Mouse (Mus musculus) intestine, embryonic 16.5 days (tissue): ENCODE measurements around the gene Gjd3. TPM values are rescaled to one million over a fixed set of nuclear protein-coding genes. Genes with fewer than 3 reads are reported as not detected.

ENCODE experiments used
- ATAC-seq: fragments of 200-750 bp; cut with Nextera tagmentation; 2 replicates; pipeline ENCODE4 v1.8.0; 2017; ENCODE audit warnings: moderate TSS enrichment, moderate library complexity
- H3K27ac ChIP-seq: fragments of 300-500 bp; sonication (generic); 2 replicates; pipeline ENCODE4 v1.5.1; 2014; ENCODE audit warnings: mild to moderate bottlenecking, low read length
- H3K27me3 ChIP-seq: fragments of 300-500 bp; sonication (generic); replicated peaks from 2 replicates; pipeline ENCODE4 v1.6.1; 2014; ENCODE audit warnings: low read length, control low read depth, mixed read lengths; ENCODE audit not compliant: control insufficient read depth, insufficient read depth
- H3K36me3 ChIP-seq: fragments of 300-500 bp; sonication (generic); 2 replicates; pipeline ENCODE4 v1.6.1; 2014; ENCODE audit warnings: low read length, control low read depth; ENCODE audit not compliant: control insufficient read depth, insufficient read depth
- H3K4me1 ChIP-seq: fragments of 300-500 bp; sonication (generic); 2 replicates; pipeline ENCODE4 v1.6.1; 2014; ENCODE audit warnings: low read length, control low read depth, mixed read lengths; ENCODE audit not compliant: control insufficient read depth, insufficient read depth
- H3K4me2 ChIP-seq: fragments of 300-500 bp; sonication (generic); 2 replicates; pipeline ENCODE4 v1.6.1; 2014; ENCODE audit warnings: low read depth, low read length, control low read depth
- H3K4me3 ChIP-seq: fragments of 300-500 bp; sonication (generic); 2 replicates; pipeline ENCODE4 v1.5.1; 2014; ENCODE audit warnings: mild to moderate bottlenecking, low read length
- H3K9ac ChIP-seq: fragments of 300-500 bp; sonication (generic); 2 replicates; pipeline ENCODE4 v1.6.1; 2014; ENCODE audit warnings: low read depth, low read length
- H3K9me3 ChIP-seq: fragments of 300-500 bp; sonication (generic); 2 replicates; pipeline ENCODE4 v1.6.1; 2016; ENCODE audit warnings: low read length, control low read depth; ENCODE audit not compliant: control insufficient read depth
- WGBS: fragments of 180-500 bp; shearing (Covaris S2); extraction: QIAGEN DNeasy Blood & Tissue Kit; methylation state at CpG from one replicate; pipeline ENCODE4 v1.1.7; 2014; 5-methylcytosine and 5-hydroxymethylcytosine counted together
- polyA plus RNA-seq: library from polyadenylated mRNA; unstranded; fragments of >200 nt; fragmentation: Nextera tagmentation; extraction: Ambion mirVana; gene quantifications from 2 replicates; pipeline ENCODE4 v1.2.1, GENCODE M21; 2015

Gjd3 gene
- 0.17 TPM in 1 of 2 replicates, not detected in the other for polyA plus RNA-seq

- no peak; the same call in 1 of the 2 replicates for ATAC-seq
- H3K27ac ChIP-seq: no peak within 1 kb of the TSS
- H3K4me3 ChIP-seq: peak within 1 kb of the TSS; percentile 63
- H3K9ac ChIP-seq: peak within 1 kb of the TSS; percentile 64
- WGBS: 3% methylated on average over 28 of the region's 28 CpGs
- H3K27me3 ChIP-seq: 0 out of 2 replicates have a peak, but pooled peaks cover 9% of the 10 kb centered on the region
- H3K4me1 ChIP-seq: peaks cover 6% of the 10 kb centered on the region
- no peaks in the 10 kb centered on the region for H3K9me3 ChIP-seq
- H3K4me2 ChIP-seq: peak within 1 kb of the TSS; percentile 97
- no peaks in the 10 kb centered on the region for H3K36me3 ChIP-seq
These were observed at the start of gene Gjd3 for GRCm38 (mm10) chr11:98982773-98983133. TSS of gene Gjd3 (minus strand) at chr11:98983016.

GRCm38 (mm10) chr11:99026899-99027440 is 44.2 kb upstream of the Gjd3 start:
- no peaks in the 10 kb centered on the region for H3K27me3 ChIP-seq
- H3K9me3 ChIP-seq: no peaks in the 10 kb centered on the region
- H3K27ac ChIP-seq: no peak overlapping the region
- no peak overlapping the region for H3K9ac ChIP-seq
- H3K4me1 ChIP-seq: peaks cover 7% of the 10 kb centered on the region
- no peak overlapping the region for H3K4me3 ChIP-seq
- ATAC-seq: no peak
- WGBS: 81% methylated on average over 12 of the region's 12 CpGs
- H3K4me2 ChIP-seq: no peak overlapping the region
- H3K36me3 ChIP-seq: no peaks in the 10 kb centered on the region

- Histone ChIP-seq H3K4me1 (peaks cover 7% of the 10 kb centered on the region), H3K9me3 (no peaks in the 10 kb centered on the region), H3K4me3 (no peak overlapping the region), H3K36me3 (peaks cover 4% of the 10 kb centered on the region; the same call in 1 of the 2 replicates), H3K27ac (no peak overlapping the region), H3K9ac (no peak overlapping the region), H3K4me2 (no peak overlapping the region), H3K27me3 (no peaks in the 10 kb centered on the region)
- 89% methylated on average over 6 of the region's 6 CpGs for WGBS
- no peak for ATAC-seq
These were observed 43.1 kb upstream of the Gjd3 start for GRCm38 (mm10) chr11:99025878-99026277.

- peak; percentile 24 for ATAC-seq
- H3K4me3 ChIP-seq: peak overlapping the region; percentile 35
- H3K27ac ChIP-seq: no peak overlapping the region
- peak overlapping the region; percentile 34; the same call in 1 of the 2 replicates for H3K9ac ChIP-seq
- no peaks in the 10 kb centered on the region for H3K27me3 ChIP-seq
- WGBS: 39% methylated on average over 18 of the region's 18 CpGs
- peaks cover 7% of the 10 kb centered on the region for H3K4me1 ChIP-seq
- H3K4me2 ChIP-seq: peak overlapping the region; percentile 56
- peaks cover 6% of the 10 kb centered on the region; the same call in 1 of the 2 replicates for H3K36me3 ChIP-seq
- no peaks in the 10 kb centered on the region for H3K9me3 ChIP-seq
These were observed 41.8 kb upstream of the Gjd3 start for GRCm38 (mm10) chr11:99024468-99025134.

- Histone ChIP-seq H3K9me3 (no peaks in the 10 kb centered on the region), H3K4me2 (peak within 1 kb of the TSS; percentile 56), H3K4me3 (peak within 1 kb of the TSS; percentile 78), H3K36me3 (peaks cover 6% of the 10 kb centered on the region; the same call in 1 of the 2 replicates), H3K27ac (peak within 1 kb of the TSS; percentile 25; the same call in 1 of the 2 replicates), H3K27me3 (no peaks in the 10 kb centered on the region), H3K9ac (peak within 1 kb of the TSS; percentile 80), H3K4me1 (peaks cover 7% of the 10 kb centered on the region)
- ATAC-seq: peak; percentile 96
- under 1% methylated on average over 54 of the region's 54 CpGs for WGBS
These were observed 41.0 kb upstream of the Gjd3 start, which contains the start of gene Top2a for GRCm38 (mm10) chr11:99023500-99024467. TSS of gene Top2a (minus strand) at chr11:99024189.

GRCm38 (mm10) chr11:99023094-99023493 is 40.3 kb upstream of the Gjd3 start:
- Histone ChIP-seq H3K4me1 (peaks cover 7% of the 10 kb centered on the region), H3K9ac (peak overlapping the region; percentile 80), H3K4me2 (peak overlapping the region; percentile 56), H3K27ac (no peak overlapping the region), H3K27me3 (no peaks in the 10 kb centered on the region), H3K9me3 (no peaks in the 10 kb centered on the region), H3K4me3 (peak overlapping the region; percentile 78), H3K36me3 (peaks cover 6% of the 10 kb centered on the region; the same call in 1 of the 2 replicates)
- WGBS: 4% methylated on average over 4 of the region's 4 CpGs
- no peak for ATAC-seq

- no peaks in the 10 kb centered on the region for H3K9me3 ChIP-seq
- peaks cover 7% of the 10 kb centered on the region for H3K4me1 ChIP-seq
- peaks cover 6% of the 10 kb centered on the region; the same call in 1 of the 2 replicates for H3K36me3 ChIP-seq
- no peak for ATAC-seq
- H3K27ac ChIP-seq: no peak overlapping the region
- peak overlapping the region; percentile 56 for H3K4me2 ChIP-seq
- H3K4me3 ChIP-seq: peak overlapping the region; percentile 78
- H3K9ac ChIP-seq: peak overlapping the region; percentile 19; the same call in 1 of the 2 replicates
- 66% methylated on average over 5 of the region's 5 CpGs for WGBS
- no peaks in the 10 kb centered on the region for H3K27me3 ChIP-seq
These were observed 39.6 kb upstream of the Gjd3 start for GRCm38 (mm10) chr11:99022384-99022933.

- H3K36me3 ChIP-seq: peaks cover 12% of the 10 kb centered on the region; the same call in 1 of the 2 replicates
- H3K27ac ChIP-seq: no peak overlapping the region
- H3K4me1 ChIP-seq: peaks cover 7% of the 10 kb centered on the region
- no peak overlapping the region for H3K4me3 ChIP-seq
- no peak for ATAC-seq
- no peak overlapping the region for H3K4me2 ChIP-seq
- no peak overlapping the region for H3K9ac ChIP-seq
- H3K9me3 ChIP-seq: no peaks in the 10 kb centered on the region
- no peaks in the 10 kb centered on the region for H3K27me3 ChIP-seq
- 92% methylated on average over 6 of the region's 6 CpGs for WGBS
These were observed 37.0 kb upstream of the Gjd3 start for GRCm38 (mm10) chr11:99019844-99020243.
